Comparison of ENCODE assay signal across 17 mouse cellular contexts in the genomic region with DNA sequence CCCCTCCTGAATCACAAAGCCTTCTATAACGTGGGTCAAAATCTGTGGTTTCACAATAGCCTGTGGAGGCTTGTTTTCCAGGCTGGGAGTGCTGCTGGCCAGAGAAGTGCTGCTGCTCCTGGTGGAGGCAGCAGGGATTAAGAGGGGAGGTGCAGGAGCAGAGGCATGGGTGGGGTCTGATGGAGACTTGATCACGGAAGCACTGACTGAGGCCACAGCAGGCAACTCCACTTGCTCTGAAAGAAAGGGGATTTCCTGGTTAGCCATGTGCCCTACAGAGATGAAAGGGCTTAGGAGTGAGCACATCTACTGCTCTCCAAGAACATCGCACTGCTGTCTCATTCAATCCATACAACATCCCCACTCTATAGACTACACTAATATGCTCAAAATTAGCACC. TPM values are rescaled to one million over a fixed set of nuclear protein-coding genes. Genes with fewer than 3 reads are reported as not detected.
DNase-seq lines count a peak whose midpoint lies in the region; ATAC-seq and TF ChIP-seq lines count a peak whose summit lies in the region.
"Had no signal": no experiment of that assay in that cellular context is flagged by ENCODE, and none has a peak within 500 bp of the region (broad histone marks: within the 10 kb centered on the region; RNA-seq: fewer than 3 reads in every experiment).

No protein-coding gene starts in this region.

- H3K4me1 ChIP-seq in liver, adult 2 months (ENCODE audit: control insufficient read depth, insufficient read depth, low read length): peaks cover 2% of the 10 kb centered on the region; the same call in 1 of the 2 replicates
- no peaks in the 10 kb centered on the region for H3K4me1 ChIP-seq in stomach, postnatal 0 days (replicated peaks; ENCODE audit: control insufficient read depth, insufficient read depth)
- H3K4me1 ChIP-seq: embryonic facial prominence, embryonic 12.5 days; forebrain, embryonic 12.5 days; hindbrain, embryonic 12.5 days; liver, embryonic 13.5 days had no signal

- H3K27me3 ChIP-seq in liver, adult 2 months (ENCODE audit: control insufficient read depth, insufficient read depth, low read length): no peaks in the 10 kb centered on the region
- no peaks in the 10 kb centered on the region for H3K27me3 ChIP-seq in stomach, postnatal 0 days (ENCODE audit: control insufficient read depth, insufficient read depth, low read length)
- H3K27me3 ChIP-seq: embryonic facial prominence, embryonic 12.5 days; forebrain, embryonic 12.5 days; hindbrain, embryonic 12.5 days; liver, embryonic 13.5 days had no signal

- TF ChIP-seq EP300 in stomach, postnatal 0 days (optimal IDR thresholded peaks at IDR 0.05): no peak

- no peaks in the 10 kb centered on the region; the same call in 1 of the 2 replicates for H3K79me2 ChIP-seq in liver, adult 2 months (ENCODE audit: control insufficient read depth, insufficient read depth, low read length)

- no peak for TF ChIP-seq POLR2A in liver, adult 2 months (IDR thresholded peaks at IDR 0.05; ENCODE audit: extremely low read depth, insufficient read depth, low read length)
- no peak for TF ChIP-seq POLR2A in brain, embryonic 14.5 days (IDR thresholded peaks at IDR 0.05; ENCODE audit: borderline replicate concordance, extremely low read depth, insufficient read depth, insufficient read length, poor library complexity, severe bottlenecking)

- H3K4me3 ChIP-seq in liver, adult 2 months (ENCODE audit: insufficient read depth, low read depth, low read length): no peak overlapping the region
- no peak overlapping the region for H3K4me3 ChIP-seq in stomach, postnatal 0 days (ENCODE audit: low read depth, low read length)
- H3K4me3 ChIP-seq: embryonic facial prominence, embryonic 12.5 days; forebrain, embryonic 12.5 days; hindbrain, embryonic 12.5 days; liver, embryonic 13.5 days had no signal

- H3K9me3 ChIP-seq in stomach, postnatal 0 days (ENCODE audit: control insufficient read depth, low read length): no peaks in the 10 kb centered on the region
- H3K9me3 ChIP-seq: embryonic facial prominence, embryonic 12.5 days; forebrain, embryonic 12.5 days; hindbrain, embryonic 12.5 days; liver, embryonic 13.5 days had no signal

- H3K36me3 ChIP-seq in liver, adult 2 months (ENCODE audit: control insufficient read depth, insufficient read depth, low read length): peaks cover 12% of the 10 kb centered on the region
- peaks cover 8% of the 10 kb centered on the region for H3K36me3 ChIP-seq in stomach, postnatal 0 days (ENCODE audit: control insufficient read depth, insufficient read depth, low read length)

- 66% methylated on average over 3 of the region's 3 CpGs for WGBS in liver, adult 2 months
- WGBS in stomach, postnatal 0 days: 51% methylated on average over 3 of the region's 3 CpGs

- peak; percentile 20; the same call in 1 of the 2 replicates for TF ChIP-seq CTCF in liver, adult 2 months (IDR thresholded peaks at IDR 0.05; ENCODE audit: low read depth, low read length)
- no peak for TF ChIP-seq CTCF in brain, embryonic 14.5 days (IDR thresholded peaks at IDR 0.05; ENCODE audit: borderline replicate concordance, extremely low read depth, insufficient read depth, insufficient read length)
- TF ChIP-seq CTCF in stomach, postnatal 0 days (IDR thresholded peaks at IDR 0.05; ENCODE audit: low read depth): peak; percentile 44

- H3K27ac ChIP-seq in liver, adult 2 months (replicated peaks; ENCODE audit: insufficient read depth, low read depth, low read length): no peak overlapping the region
- no peak overlapping the region for H3K27ac ChIP-seq in stomach, postnatal 0 days (replicated peaks)
- H3K27ac ChIP-seq: embryonic facial prominence, embryonic 12.5 days; forebrain, embryonic 12.5 days; hindbrain, embryonic 12.5 days; liver, embryonic 13.5 days had no signal

- no peak overlapping the region for H3K4me2 ChIP-seq in stomach, postnatal 0 days (replicated peaks; ENCODE audit: low read depth)
- H3K4me2 ChIP-seq: embryonic facial prominence, embryonic 12.5 days; forebrain, embryonic 12.5 days; hindbrain, embryonic 12.5 days; liver, embryonic 13.5 days had no signal

- H3K9ac ChIP-seq in liver, adult 2 months (ENCODE audit: low read depth, low read length): no peak overlapping the region
- H3K9ac ChIP-seq in stomach, postnatal 0 days (ENCODE audit: low read length): no peak overlapping the region
- H3K9ac ChIP-seq: embryonic facial prominence, embryonic 12.5 days; forebrain, embryonic 12.5 days; hindbrain, embryonic 12.5 days; liver, embryonic 13.5 days had no signal

- no peak for ATAC-seq in stomach, postnatal 0 days (ENCODE audit: low FRiP score, low TSS enrichment)

- DNase-seq in adrenal gland, postnatal 14 days: peak; percentile 24
- DNase-seq in adrenal gland, adult 18-20 months (ENCODE audit: low spot score in 2 of 2): no peak
- no peak for DNase-seq in liver, adult 2 months (ENCODE audit: extremely low read depth, low read depth, low spot score)
- no peak for DNase-seq in liver
- DNase-seq in brain, embryonic 14.5 days (ENCODE audit: low read depth): peak; percentile 5
- DNase-seq in stomach, postnatal 0 days (ENCODE audit: low spot score): no peak
- DNase-seq in cerebellum, postnatal 10 days: no peak
- no peak for DNase-seq in right cerebral cortex, postnatal 25 days
- DNase-seq: cerebellum, postnatal 25 days; gastrocnemius, postnatal 10 days; kidney, postnatal 14 days; layer of hippocampus, postnatal 36 days; liver, embryonic 13.5 days; thymus, adult 18-20 months had no signal

RNA-seq across cellular contexts. Expression of a gene that starts 39.4 kb away (rescaled TPM):
- total RNA-seq in adrenal gland, postnatal 14 days (2021): 27.8 and 31.4 TPM in 2 replicates
- 10 to 100 TPM; 30.6 to 31.9 TPM for total RNA-seq in adrenal gland, adult 18-20 months (2021)
- 13.3 and 14.3 TPM in 2 replicates for total RNA-seq in liver, adult 2 months (2014; rRNA removed)
- 6.7 and 9.8 TPM in 2 replicates for polyA plus RNA-seq in liver, adult 2 months (2012; rRNA removed)
- polyA plus RNA-seq in brain, embryonic 14.5 days (2012; rRNA removed): 17.0 and 22.8 TPM in 2 replicates
- 3.0 and 3.3 TPM in 2 replicates for polyA plus RNA-seq in stomach, postnatal 0 days (2015; fragmentation: Nextera tagmentation; extraction: Ambion mirVana)

Comparison
In these comparisons a context has a peak if more than half of its experiments do, and no peak if none do; other contexts are left out.
1. DNase-seq: peak in adrenal gland, postnatal 14 days (single experiment) and brain, embryonic 14.5 days (single experiment); none in adrenal gland, adult 18-20 months (0 of 2), liver, adult 2 months (single experiment), liver (single experiment), stomach, postnatal 0 days (single experiment), cerebellum, postnatal 10 days (0 of 2) and right cerebral cortex, postnatal 25 days (single experiment).